In genomic region chr2:26020714-26021560, GRCm38 (mm10) we compare ENCODE assay signal across 8 mouse cellular contexts. TPM values are rescaled to one million over a fixed set of nuclear protein-coding genes. Genes with fewer than 3 reads are reported as not detected.
A peak's percentile ranks its signal among the peaks of the same experiment; 100 is the strongest.
DNase-seq lines count a peak whose midpoint lies in the region; ATAC-seq lines count a peak whose summit lies in the region.

No protein-coding gene starts in this region.

- WGBS in limb, embryonic 11.5 days, result 2% methylated on average over 38 of the region's 38 CpGs
- 3% methylated on average over 38 of the region's 38 CpGs for WGBS in midbrain, embryonic 10.5 days

- peak overlapping the region; percentile 72 for H3K9ac ChIP-seq in limb, embryonic 11.5 days (ENCODE audit: low read length)

- no peaks in the 10 kb centered on the region for H3K9me3 ChIP-seq in limb, embryonic 11.5 days (ENCODE audit: control insufficient read depth, low read length)
- no peaks in the 10 kb centered on the region for H3K9me3 ChIP-seq in midbrain, embryonic 10.5 days (replicated peaks)

- H3K4me1 ChIP-seq in limb, embryonic 11.5 days (ENCODE audit: control insufficient read depth, insufficient read depth, low read length), result peaks cover 6% of the 10 kb centered on the region; the same call in 1 of the 2 replicates
- H3K4me1 ChIP-seq in midbrain, embryonic 10.5 days, result peaks cover 20% of the 10 kb centered on the region

- ATAC-seq in inflammation-experienced regulatory T-cells, adult 6 months, result peak; percentile 61
- ATAC-seq in limb, embryonic 11.5 days (ENCODE audit: insufficient number of reproducible peaks, low FRiP score, low TSS enrichment, low read depth), result peak; percentile 31; the same call in 1 of the 2 replicates

- H3K27ac ChIP-seq in limb, embryonic 11.5 days (replicated peaks; ENCODE audit: low read depth, low read length), result 0 out of 2 replicates have a peak overlapping the region, but pooled peaks have one; percentile 39
- peak overlapping the region; percentile 86 for H3K27ac ChIP-seq in midbrain, embryonic 10.5 days (replicated peaks)

- no peaks in the 10 kb centered on the region; the same call in 1 of the 2 replicates for H3K36me3 ChIP-seq in limb, embryonic 11.5 days (ENCODE audit: control insufficient read depth, insufficient read depth, low read length)
- peaks cover 4% of the 10 kb centered on the region for H3K36me3 ChIP-seq in midbrain, embryonic 10.5 days

- peak; percentile 53 for DNase-seq in thymus, postnatal 0 days (ENCODE audit: low spot score)
- no peak for DNase-seq in thymus, postnatal 36 days
- DNase-seq in cerebellum, postnatal 25 days, result peak; percentile 90 to 91
- DNase-seq in frontal cortex, postnatal 36 days (ENCODE audit: low spot score in 2 of 2), result peak; percentile 51 to 58
- DNase-seq in limb, embryonic 11.5 days (ENCODE audit: low spot score), result no peak
- DNase-seq in midbrain, embryonic 10.5 days (ENCODE audit: low spot score), result no peak
- DNase-seq in spleen, postnatal 4 days (ENCODE audit: low spot score in 2 of 2), result peak; percentile 68 to 82

- H3K4me2 ChIP-seq in limb, embryonic 11.5 days (ENCODE audit: low read depth, severe bottlenecking), result peak overlapping the region; percentile 71

- H3K27me3 ChIP-seq in limb, embryonic 11.5 days (ENCODE audit: control insufficient read depth, insufficient read depth, low read length), result no peaks in the 10 kb centered on the region
- no peaks in the 10 kb centered on the region for H3K27me3 ChIP-seq in midbrain, embryonic 10.5 days (ENCODE audit: low read depth, poor library complexity, severe bottlenecking)

- peak overlapping the region; percentile 87 for H3K4me3 ChIP-seq in limb, embryonic 11.5 days (ENCODE audit: low read depth, low read length)
- H3K4me3 ChIP-seq in midbrain, embryonic 10.5 days, result peak overlapping the region; percentile 80

RNA-seq across cellular contexts. Expression of gene Ubac1, which starts 0.6 kb away (rescaled TPM):
- polyA plus RNA-seq in thymus, postnatal 0 days (2015; fragmentation: Nextera tagmentation; extraction: Ambion mirVana), result 76.2 and 78.7 TPM in 2 replicates
- 10 to 100 TPM; 14.1 to 17.2 (median 16.0) TPM for polyA plus RNA-seq in inflammation-experienced regulatory T-cells, adult 6 months (2017; shearing (Covaris generic))
- polyA plus RNA-seq in limb, embryonic 11.5 days (2014; fragmentation: Nextera tagmentation; extraction: Ambion mirVana), result 98.7 and 110 TPM in 2 replicates
- polyA plus RNA-seq in midbrain, embryonic 10.5 days (2016; fragmentation: Nextera tagmentation; extraction: Ambion mirVana), result 87.4 and 89.5 TPM in 2 replicates

RNA-seq across cellular contexts. Expression of gene Camsap1, which starts 37.9 kb away (rescaled TPM):
- polyA plus RNA-seq in thymus, postnatal 0 days (2015; fragmentation: Nextera tagmentation; extraction: Ambion mirVana), result 6.1 and 8.0 TPM in 2 replicates
- polyA plus RNA-seq in inflammation-experienced regulatory T-cells, adult 6 months (2017; shearing (Covaris generic)), result 10 to 100 TPM in 1 of 3 experiments, 1 to 10 TPM in 2; 7.0 to 13.6 (median 8.6) TPM
- polyA plus RNA-seq in limb, embryonic 11.5 days (2014; fragmentation: Nextera tagmentation; extraction: Ambion mirVana), result 29.5 and 36.8 TPM in 2 replicates
- polyA plus RNA-seq in midbrain, embryonic 10.5 days (2016; fragmentation: Nextera tagmentation; extraction: Ambion mirVana), result 20.6 and 38.1 TPM in 2 replicates

Comparison
In these comparisons a context has a peak if more than half of its experiments do, and no peak if none do; other contexts are left out.
1. DNase-seq: peak in thymus, postnatal 0 days (single experiment), cerebellum, postnatal 25 days (2 of 2), frontal cortex, postnatal 36 days (2 of 2) and spleen, postnatal 4 days (2 of 2); none in thymus, postnatal 36 days (0 of 2), limb, embryonic 11.5 days (single experiment) and midbrain, embryonic 10.5 days (single experiment).